Mouse (Mus musculus): ENCODE measurements around the gene Ubxn7. TPM values are rescaled to one million over a fixed set of nuclear protein-coding genes. Genes with fewer than 3 reads are reported as not detected.
"Not testable (repeated sequence)": the region's sequence is repeated elsewhere in the genome, so short reads cannot be mapped to it uniquely, and the experiment has no call there.

The Ubxn7 gene
- polyA plus RNA-seq (2014; fragmentation: Nextera tagmentation; extraction: Ambion mirVana), result 23.4 and 29.4 TPM in 2 replicates

DNA sequence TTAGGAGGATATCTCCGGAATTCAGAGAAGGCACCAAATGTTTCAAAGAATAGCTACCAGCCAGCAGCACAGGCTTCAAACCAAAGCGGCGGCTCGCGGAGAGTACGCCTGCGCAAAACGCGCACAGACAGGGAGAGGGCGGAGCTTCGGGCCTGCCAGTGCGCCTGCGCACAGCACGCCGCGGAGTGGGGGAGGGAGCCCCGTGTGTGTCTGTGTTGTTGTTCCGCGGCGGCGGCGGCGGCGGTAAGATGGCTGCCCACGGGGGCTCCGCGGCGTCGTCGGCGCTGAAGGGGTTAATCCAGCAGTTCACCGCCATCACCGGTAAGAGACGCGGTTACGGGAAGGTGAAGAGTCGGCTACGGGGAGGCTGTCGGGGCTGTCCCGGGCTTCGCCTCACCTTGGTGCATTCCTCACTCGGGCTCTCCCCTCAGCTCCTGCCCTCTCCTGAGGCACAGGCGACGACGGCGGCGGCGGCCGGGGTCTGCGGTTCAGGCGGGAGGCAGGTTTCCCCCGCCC lies at the start of gene Ubxn7:
Gene Ubxn7 (plus strand): TSS at position 218 of the 516 bp plus-strand sequence.
- DNase-seq (ENCODE audit: low spot score), result peak; percentile 97
- Histone ChIP-seq H3K4me1 (ENCODE audit: control insufficient read depth, insufficient read depth, low read length) (no peaks in the 10 kb centered on the region), H3K27ac (ENCODE audit: low read depth, low read length) (peak within 1 kb of the TSS; percentile 94), H3K36me3 (ENCODE audit: control insufficient read depth, insufficient read depth, low read length) (no peaks in the 10 kb centered on the region), H3K4me2 (ENCODE audit: low read length) (peak within 1 kb of the TSS; percentile 65), H3K27me3 (replicated peaks; ENCODE audit: control insufficient read depth, insufficient read depth, low read length) (no peaks in the 10 kb centered on the region), H3K9ac (ENCODE audit: low read length) (peak within 1 kb of the TSS; percentile 98), H3K9me3 (replicated peaks; ENCODE audit: control insufficient read depth, low read length) (no peaks in the 10 kb centered on the region), H3K4me3 (ENCODE audit: low read depth, low read length) (peak within 1 kb of the TSS; percentile 98)
- WGBS, result under 1% methylated on average over 43 of the region's 52 CpGs
- peak; percentile 98 for ATAC-seq

GRCm38 (mm10) chr16:32282608-32283007 lies 49.4 kb upstream of the Ubxn7 start:
- no peaks in the 10 kb centered on the region for H3K27me3 ChIP-seq (replicated peaks; ENCODE audit: control insufficient read depth, insufficient read depth, low read length)
- no peak for DNase-seq (ENCODE audit: low spot score)
- H3K36me3 ChIP-seq (ENCODE audit: control insufficient read depth, insufficient read depth, low read length), result peaks cover 53% of the 10 kb centered on the region
- H3K4me3 ChIP-seq (ENCODE audit: low read depth, low read length), result no peak overlapping the region
- no peaks in the 10 kb centered on the region for H3K9me3 ChIP-seq (replicated peaks; ENCODE audit: control insufficient read depth, low read length)
- H3K9ac ChIP-seq (ENCODE audit: low read length), result no peak overlapping the region
- H3K4me1 ChIP-seq (ENCODE audit: control insufficient read depth, insufficient read depth, low read length), result peaks cover 6% of the 10 kb centered on the region
- H3K4me2 ChIP-seq (ENCODE audit: low read length), result no peak overlapping the region
- H3K27ac ChIP-seq (ENCODE audit: low read depth, low read length), result no peak overlapping the region
- no peak for ATAC-seq

GRCm38 (mm10) chr16:32291821-32292220 lies 40.2 kb upstream of the Ubxn7 start:
- Histone ChIP-seq H3K9ac (ENCODE audit: low read length) (no peak overlapping the region), H3K27ac (ENCODE audit: low read depth, low read length) (no peak overlapping the region), H3K27me3 (replicated peaks; ENCODE audit: control insufficient read depth, insufficient read depth, low read length) (no peaks in the 10 kb centered on the region), H3K36me3 (ENCODE audit: control insufficient read depth, insufficient read depth, low read length) (peaks cover 57% of the 10 kb centered on the region), H3K9me3 (replicated peaks; ENCODE audit: control insufficient read depth, low read length) (no peaks in the 10 kb centered on the region), H3K4me2 (ENCODE audit: low read length) (no peak overlapping the region), H3K4me1 (ENCODE audit: control insufficient read depth, insufficient read depth, low read length) (no peaks in the 10 kb centered on the region), H3K4me3 (ENCODE audit: low read depth, low read length) (no peak overlapping the region)
- ATAC-seq (no peak), DNase-seq (ENCODE audit: low spot score) (no peak)
- 95% methylated on average over 4 of the region's 4 CpGs for WGBS

- H3K9me3 ChIP-seq (replicated peaks; ENCODE audit: control insufficient read depth, low read length); DNase-seq (ENCODE audit: low spot score); H3K27me3 ChIP-seq (replicated peaks; ENCODE audit: control insufficient read depth, insufficient read depth, low read length); H3K4me2 ChIP-seq (ENCODE audit: low read length); H3K27ac ChIP-seq (ENCODE audit: low read depth, low read length); H3K4me1 ChIP-seq (ENCODE audit: control insufficient read depth, insufficient read depth, low read length); ATAC-seq; H3K9ac ChIP-seq (ENCODE audit: low read length); H3K4me3 ChIP-seq (ENCODE audit: low read depth, low read length): not testable (repeated sequence)
- 97% methylated on average over 4 of the region's 4 CpGs for WGBS
- H3K36me3 ChIP-seq (ENCODE audit: control insufficient read depth, insufficient read depth, low read length), result peaks cover 58% of the 10 kb centered on the region
Observed at GRCm38 (mm10) chr16:32299617-32300016, 32.4 kb upstream of the Ubxn7 start.

DNA sequence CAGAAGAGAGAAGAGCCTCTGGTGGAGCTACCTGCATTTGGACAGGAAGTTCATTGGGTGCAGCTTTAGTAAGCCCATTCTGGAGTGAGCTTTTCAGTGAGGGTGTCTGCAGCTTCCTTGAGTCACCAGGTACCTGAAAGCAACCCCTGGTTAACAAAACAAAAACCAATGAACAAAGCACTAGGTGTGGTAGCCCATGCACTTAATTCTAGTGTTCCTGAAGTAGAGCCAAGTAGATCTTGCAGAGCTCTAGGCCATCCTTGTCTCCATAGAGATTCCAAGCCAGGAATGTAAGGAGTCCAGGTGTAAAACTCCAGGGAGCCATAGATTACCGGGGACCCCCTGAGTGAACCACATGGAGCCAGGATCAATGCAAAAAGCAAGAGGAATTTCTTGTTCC lies 29.0 kb upstream of the Ubxn7 start:
- 52% methylated on average over 1 of the region's 1 CpGs for WGBS
- DNase-seq (ENCODE audit: low spot score), result no peak
- no peak overlapping the region for H3K9ac ChIP-seq (ENCODE audit: low read length)
- H3K4me1 ChIP-seq (ENCODE audit: control insufficient read depth, insufficient read depth, low read length), result no peaks in the 10 kb centered on the region
- no peak overlapping the region for H3K4me3 ChIP-seq (ENCODE audit: low read depth, low read length)
- H3K27ac ChIP-seq (ENCODE audit: low read depth, low read length), result no peak overlapping the region
- no peaks in the 10 kb centered on the region for H3K27me3 ChIP-seq (replicated peaks; ENCODE audit: control insufficient read depth, insufficient read depth, low read length)
- H3K36me3 ChIP-seq (ENCODE audit: control insufficient read depth, insufficient read depth, low read length), result peaks cover 35% of the 10 kb centered on the region
- H3K9me3 ChIP-seq (replicated peaks; ENCODE audit: control insufficient read depth, low read length), result no peaks in the 10 kb centered on the region
- no peak overlapping the region for H3K4me2 ChIP-seq (ENCODE audit: low read length)
- no peak for ATAC-seq

- H3K36me3 ChIP-seq (ENCODE audit: control insufficient read depth, insufficient read depth, low read length), result peaks cover 28% of the 10 kb centered on the region
- no peaks in the 10 kb centered on the region for H3K4me1 ChIP-seq (ENCODE audit: control insufficient read depth, insufficient read depth, low read length)
- no peaks in the 10 kb centered on the region for H3K9me3 ChIP-seq (replicated peaks; ENCODE audit: control insufficient read depth, low read length)
- ATAC-seq (no peak), DNase-seq (ENCODE audit: low spot score) (no peak)
- H3K4me3 ChIP-seq (ENCODE audit: low read depth, low read length), result no peak overlapping the region
- H3K4me2 ChIP-seq (ENCODE audit: low read length), result no peak overlapping the region
- 95% methylated on average over 7 of the region's 7 CpGs for WGBS
- H3K9ac ChIP-seq (ENCODE audit: low read length), result no peak overlapping the region
- H3K27me3 ChIP-seq (replicated peaks; ENCODE audit: control insufficient read depth, insufficient read depth, low read length), result no peaks in the 10 kb centered on the region
- no peak overlapping the region for H3K27ac ChIP-seq (ENCODE audit: low read depth, low read length)
Observed at GRCm38 (mm10) chr16:32303886-32304285, 28.2 kb upstream of the Ubxn7 start.

- Histone ChIP-seq H3K27ac (ENCODE audit: low read depth, low read length) (no peak overlapping the region), H3K9me3 (replicated peaks; ENCODE audit: control insufficient read depth, low read length) (no peaks in the 10 kb centered on the region), H3K4me3 (ENCODE audit: low read depth, low read length) (no peak overlapping the region), H3K36me3 (ENCODE audit: control insufficient read depth, insufficient read depth, low read length) (no peaks in the 10 kb centered on the region), H3K4me1 (ENCODE audit: control insufficient read depth, insufficient read depth, low read length) (no peaks in the 10 kb centered on the region), H3K4me2 (ENCODE audit: low read length) (no peak overlapping the region), H3K27me3 (replicated peaks; ENCODE audit: control insufficient read depth, insufficient read depth, low read length) (no peaks in the 10 kb centered on the region), H3K9ac (ENCODE audit: low read length) (no peak overlapping the region)
- DNase-seq (ENCODE audit: low spot score) (no peak), ATAC-seq (no peak)
- WGBS, result 51% methylated on average over 4 of the region's 4 CpGs
Observed at GRCm38 (mm10) chr16:32311970-32312369, 20.1 kb upstream of the Ubxn7 start.

- H3K36me3 ChIP-seq (ENCODE audit: control insufficient read depth, insufficient read depth, low read length), result no peaks in the 10 kb centered on the region
- no peaks in the 10 kb centered on the region for H3K9me3 ChIP-seq (replicated peaks; ENCODE audit: control insufficient read depth, low read length)
- H3K9ac ChIP-seq (ENCODE audit: low read length), result no peak overlapping the region
- no peak overlapping the region for H3K4me2 ChIP-seq (ENCODE audit: low read length)
- H3K4me1 ChIP-seq (ENCODE audit: control insufficient read depth, insufficient read depth, low read length), result no peaks in the 10 kb centered on the region
- ATAC-seq (no peak), DNase-seq (ENCODE audit: low spot score) (no peak)
- WGBS, result 58% methylated on average over 5 of the region's 5 CpGs
- no peak overlapping the region for H3K27ac ChIP-seq (ENCODE audit: low read depth, low read length)
- H3K27me3 ChIP-seq (replicated peaks; ENCODE audit: control insufficient read depth, insufficient read depth, low read length), result no peaks in the 10 kb centered on the region
- no peak overlapping the region for H3K4me3 ChIP-seq (ENCODE audit: low read depth, low read length)
Observed at GRCm38 (mm10) chr16:32312386-32312785, 19.7 kb upstream of the Ubxn7 start.

GRCm38 (mm10) chr16:32312859-32313258 lies 19.2 kb upstream of the Ubxn7 start:
- H3K27ac ChIP-seq (ENCODE audit: low read depth, low read length), result no peak overlapping the region
- 70% methylated on average over 4 of the region's 4 CpGs for WGBS
- no peak overlapping the region for H3K9ac ChIP-seq (ENCODE audit: low read length)
- H3K9me3 ChIP-seq (replicated peaks; ENCODE audit: control insufficient read depth, low read length), result no peaks in the 10 kb centered on the region
- no peaks in the 10 kb centered on the region for H3K4me1 ChIP-seq (ENCODE audit: control insufficient read depth, insufficient read depth, low read length)
- DNase-seq (ENCODE audit: low spot score) (no peak), ATAC-seq (no peak)
- no peaks in the 10 kb centered on the region for H3K36me3 ChIP-seq (ENCODE audit: control insufficient read depth, insufficient read depth, low read length)
- no peak overlapping the region for H3K4me3 ChIP-seq (ENCODE audit: low read depth, low read length)
- no peaks in the 10 kb centered on the region for H3K27me3 ChIP-seq (replicated peaks; ENCODE audit: control insufficient read depth, insufficient read depth, low read length)
- H3K4me2 ChIP-seq (ENCODE audit: low read length), result no peak overlapping the region
